Mouse (Mus musculus): ENCODE results near the gene Ubac2.

DNA sequence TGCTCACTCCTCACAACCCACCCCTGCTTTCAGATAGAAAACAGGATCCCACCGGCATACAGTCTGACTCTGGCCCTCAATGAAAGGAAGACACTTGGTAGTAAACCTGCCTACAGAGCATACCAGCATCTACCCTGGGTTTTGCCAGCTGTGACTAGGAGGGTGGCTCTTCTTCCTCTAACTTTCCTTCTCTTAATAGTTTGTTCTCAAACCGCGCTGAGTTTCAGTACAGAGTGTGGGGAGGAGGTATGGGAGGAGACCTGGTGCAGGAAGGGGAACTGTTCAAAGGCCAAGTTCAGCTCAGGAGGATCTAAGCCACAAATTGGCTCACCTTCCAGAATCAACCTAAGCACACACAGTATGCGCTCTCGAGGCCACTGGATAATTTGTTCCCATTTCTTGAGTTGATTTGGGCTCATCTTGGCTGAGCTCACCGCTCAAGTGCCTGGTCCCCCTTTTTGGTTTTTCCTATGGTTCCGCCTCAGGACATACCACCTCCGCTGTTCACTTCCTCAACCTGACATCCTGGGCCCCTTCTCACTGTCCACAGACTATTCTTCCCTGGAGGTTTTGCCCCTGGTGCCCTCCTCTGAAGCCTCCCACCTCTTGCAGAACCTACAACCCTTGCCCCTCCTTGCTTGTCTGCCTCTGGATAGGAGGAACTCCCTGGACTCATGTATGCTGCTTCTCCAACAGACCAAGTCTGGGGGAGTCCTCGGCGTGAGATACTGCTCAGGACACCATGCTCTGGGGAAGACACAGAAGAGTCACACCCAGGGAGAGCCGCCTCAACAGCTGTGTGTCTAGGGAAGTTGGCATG lies 150.7 kb downstream of the Ubac2 start:
- no peak for TF ChIP-seq CTCF (IDR thresholded peaks at IDR 0.05; ENCODE audit: insufficient read depth, low read length)
- TF ChIP-seq POLR2A (IDR thresholded peaks at IDR 0.05; ENCODE audit: borderline replicate concordance, extremely low read depth, low read depth, low read length): no peak

Data from lung, adult 2 months (tissue).